Mouse (Mus musculus) heart, embryonic 14.5 days (tissue): ENCODE results near the gene P2ry2. TPM values are rescaled to one million over a fixed set of nuclear protein-coding genes. Genes with fewer than 3 reads are reported as not detected.
A peak's percentile ranks its signal among the peaks of the same experiment; 100 is the strongest.

ENCODE experiments used
- ATAC-seq: fragments of 200-750 bp; cut with Nextera tagmentation; 2 replicates; pipeline ENCODE4 v1.8.0; 2017; ENCODE audit warnings: low read depth, moderate TSS enrichment; ENCODE audit not compliant: insufficient number of reproducible peaks, insufficient read depth, low FRiP score
- H3K27ac ChIP-seq, 2 experiments: fragments of 200-500 bp in 1 of 2; fragments of 300-500 bp in 1 of 2; sonication (generic) in 1 of 2; replicated peaks in 1 of 2; 2 replicates each; pipeline ENCODE4 v1.5.1; 2012 to 2014; ENCODE audit warnings: low read depth in 2 of 2, low read length in 2 of 2, control low read depth in 1 of 2, mild to moderate bottlenecking in 1 of 2, mixed read lengths in 1 of 2; ENCODE audit not compliant: control insufficient read depth in 1 of 2, insufficient read depth in 1 of 2
- H3K27me3 ChIP-seq: fragments of 300-500 bp; sonication (generic); 2 replicates; pipeline ENCODE4 v1.6.1; 2014; ENCODE audit warnings: mild to moderate bottlenecking, low read length, control low read depth; ENCODE audit not compliant: control insufficient read depth, insufficient read depth
- H3K36me3 ChIP-seq: fragments of 300-500 bp; sonication (generic); 2 replicates; pipeline ENCODE4 v1.6.1; 2014; ENCODE audit warnings: mild to moderate bottlenecking, control low read depth, low read length, mixed read lengths; ENCODE audit not compliant: control insufficient read depth, insufficient read depth
- H3K4me1 ChIP-seq, 2 experiments: fragments of 200-500 bp in 1 of 2; fragments of 300-500 bp in 1 of 2; sonication (generic) in 1 of 2; 2 replicates each; pipeline ENCODE4 v1.6.1; 2012 to 2014; ENCODE audit warnings: low read length in 2 of 2, control low read depth in 1 of 2, mixed read lengths in 1 of 2; ENCODE audit not compliant: control insufficient read depth in 2 of 2, insufficient read depth in 2 of 2
- H3K4me2 ChIP-seq: fragments of 300-500 bp; sonication (generic); 2 replicates; pipeline ENCODE4 v1.6.1; 2014; ENCODE audit warnings: mild to moderate bottlenecking, low read length
- H3K4me3 ChIP-seq, 2 experiments: fragments of 200-500 bp in 1 of 2; fragments of 300-500 bp in 1 of 2; sonication (generic) in 1 of 2; 2 replicates each; pipeline ENCODE4 v1.5.1; 2012 to 2014; ENCODE audit warnings: low read length in 2 of 2, mild to moderate bottlenecking in 2 of 2, control low read depth in 1 of 2, low read depth in 1 of 2, moderate library complexity in 1 of 2; ENCODE audit not compliant: control insufficient read depth in 1 of 2, insufficient read depth in 1 of 2
- H3K9ac ChIP-seq: fragments of 300-500 bp; sonication (generic); 2 replicates; pipeline ENCODE4 v1.6.1; 2014; ENCODE audit warnings: mild to moderate bottlenecking, low read length
- H3K9me3 ChIP-seq: fragments of 300-500 bp; sonication (generic); 2 replicates; pipeline ENCODE4 v1.6.1; 2016; ENCODE audit warnings: low read length, control low read depth; ENCODE audit not compliant: control insufficient read depth
- WGBS: fragments of 180-500 bp; shearing (Covaris S2); extraction: QIAGEN DNeasy Blood & Tissue Kit; methylation state at CpG from one replicate; pipeline ENCODE4 v1.1.7; 2014; 5-methylcytosine and 5-hydroxymethylcytosine counted together
- polyA plus RNA-seq: library from polyadenylated mRNA; unstranded; fragments of >200 nt; fragmentation: Nextera tagmentation; extraction: Ambion mirVana; gene quantifications from 2 replicates; pipeline ENCODE4 v1.2.1, GENCODE M21; 2014

Gene P2ry2
- polyA plus RNA-seq, 1 experiment from 2014 or later: 1.8 TPM

- Histone ChIP-seq H3K36me3 (no peaks in the 10 kb centered on the region), H3K27me3 (no peaks in the 10 kb centered on the region), H3K4me3 (no peak overlapping the region), H3K27ac (peak overlapping the region in 1 of 2 experiments; percentile 20; a peak in 1 of 4 replicates), H3K4me1 (peaks cover 9 to 14% of the 10 kb centered on the region in 2 experiments; a peak in 3 of 4 replicates), H3K4me2 (no peak overlapping the region), H3K9me3 (no peaks in the 10 kb centered on the region), H3K9ac (no peak overlapping the region)
- peak; percentile 13; the same call in 1 of the 2 replicates for ATAC-seq
- WGBS: 15% methylated on average over 11 of the region's 11 CpGs
Observed at GRCm38 (mm10) chr7:101051551-101052221, 39.0 kb upstream of the P2ry2 start.

- H3K4me1 ChIP-seq: peaks cover 9 to 14% of the 10 kb centered on the region in 2 experiments; a peak in 3 of 4 replicates
- peak overlapping the region; percentile 26 to 35; a peak in 3 of 4 replicates for H3K27ac ChIP-seq
- H3K4me3 ChIP-seq: no peak overlapping the region
- no peaks in the 10 kb centered on the region for H3K36me3 ChIP-seq
- peak overlapping the region; percentile 0; the same call in 1 of the 2 replicates for H3K9ac ChIP-seq
- H3K9me3 ChIP-seq: no peaks in the 10 kb centered on the region
- WGBS: 61% methylated on average over 13 of the region's 13 CpGs
- H3K4me2 ChIP-seq: no peak overlapping the region
- no peak for ATAC-seq
- no peaks in the 10 kb centered on the region for H3K27me3 ChIP-seq
Observed at GRCm38 (mm10) chr7:101050724-101051550, 38.3 kb upstream of the P2ry2 start.

GRCm38 (mm10) chr7:101049326-101050087 lies 36.8 kb upstream of the P2ry2 start:
- WGBS: 47% methylated on average over 7 of the region's 7 CpGs
- H3K4me2 ChIP-seq: no peak overlapping the region
- H3K4me1 ChIP-seq: peaks cover 12 to 17% of the 10 kb centered on the region in 2 experiments
- H3K27me3 ChIP-seq: no peaks in the 10 kb centered on the region
- H3K27ac ChIP-seq: no peak overlapping the region
- H3K9ac ChIP-seq: no peak overlapping the region
- ATAC-seq: no peak
- no peak overlapping the region for H3K4me3 ChIP-seq
- no peaks in the 10 kb centered on the region for H3K9me3 ChIP-seq
- H3K36me3 ChIP-seq: no peaks in the 10 kb centered on the region

- 76% methylated on average over 5 of the region's 5 CpGs for WGBS
- Histone ChIP-seq H3K9ac (no peak overlapping the region), H3K36me3 (no peaks in the 10 kb centered on the region), H3K4me1 (peaks cover 14 to 23% of the 10 kb centered on the region in 2 experiments), H3K4me2 (no peak overlapping the region), H3K9me3 (no peaks in the 10 kb centered on the region), H3K27me3 (no peaks in the 10 kb centered on the region), H3K27ac (no peak overlapping the region), H3K4me3 (no peak overlapping the region)
- no peak for ATAC-seq
Observed at GRCm38 (mm10) chr7:101048247-101048646, 35.6 kb upstream of the P2ry2 start.

GRCm38 (mm10) chr7:101043846-101044541 lies 31.3 kb upstream of the P2ry2 start:
- ATAC-seq: no peak
- 55% methylated on average over 8 of the region's 8 CpGs for WGBS
- Histone ChIP-seq H3K4me3 (no peak overlapping the region), H3K4me1 (peaks cover 14 to 20% of the 10 kb centered on the region in 2 experiments), H3K27ac (no peak overlapping the region), H3K4me2 (no peak overlapping the region), H3K36me3 (no peaks in the 10 kb centered on the region), H3K27me3 (no peaks in the 10 kb centered on the region), H3K9me3 (no peaks in the 10 kb centered on the region), H3K9ac (no peak overlapping the region)

- 33% methylated on average over 5 of the region's 5 CpGs for WGBS
- Histone ChIP-seq H3K4me3 (no peak overlapping the region), H3K4me1 (peaks cover 14 to 19% of the 10 kb centered on the region in 2 experiments), H3K36me3 (no peaks in the 10 kb centered on the region), H3K9ac (no peak overlapping the region), H3K4me2 (no peak overlapping the region), H3K27ac (peak overlapping the region in 1 of 2 experiments; percentile 15; a peak in 1 of 4 replicates), H3K27me3 (no peaks in the 10 kb centered on the region), H3K9me3 (no peaks in the 10 kb centered on the region)
- ATAC-seq: peak; percentile 57; the same call in 1 of the 2 replicates
Observed at GRCm38 (mm10) chr7:101041977-101042749, 29.5 kb upstream of the P2ry2 start.
